Mouse (Mus musculus): ENCODE measurements around the gene 1700088E04Rik. TPM values are rescaled to one million over a fixed set of nuclear protein-coding genes. Genes with fewer than 3 reads are reported as not detected.

The 1700088E04Rik gene
- polyA plus RNA-seq, 1 experiment, result not detected

GRCm38 (mm10) chr15:79115276-79115675, 25.8 kb downstream of the 1700088E04Rik start:
- H3K4me3 ChIP-seq (replicated peaks; ENCODE audit: control insufficient read depth, low read depth, low read length), result no peak overlapping the region
- WGBS, result 25% methylated on average over 5 of the region's 5 CpGs
- TF ChIP-seq POLR2A (IDR thresholded peaks at IDR 0.05; ENCODE audit: borderline replicate concordance, control insufficient read depth, low read depth, low read length), result no peak
- TF ChIP-seq CTCF (IDR thresholded peaks at IDR 0.05; ENCODE audit: control insufficient read depth, insufficient read depth, low read length), result no peak
- H3K27ac ChIP-seq (ENCODE audit: control insufficient read depth, insufficient read depth, low read depth, low read length, poor library complexity), result no peak overlapping the region
- H3K4me1 ChIP-seq (ENCODE audit: control insufficient read depth, insufficient read depth, low read length), result no peaks in the 10 kb centered on the region

GRCm38 (mm10) chr15:79111774-79112173, 29.3 kb downstream of the 1700088E04Rik start:
- H3K4me3 ChIP-seq (replicated peaks; ENCODE audit: control insufficient read depth, low read depth, low read length), result no peak overlapping the region
- 61% methylated on average over 4 of the region's 4 CpGs for WGBS
- no peak for TF ChIP-seq CTCF (IDR thresholded peaks at IDR 0.05; ENCODE audit: control insufficient read depth, insufficient read depth, low read length)
- no peak for TF ChIP-seq POLR2A (IDR thresholded peaks at IDR 0.05; ENCODE audit: borderline replicate concordance, control insufficient read depth, low read depth, low read length)
- H3K4me1 ChIP-seq (ENCODE audit: control insufficient read depth, insufficient read depth, low read length), result no peaks in the 10 kb centered on the region
- no peak overlapping the region for H3K27ac ChIP-seq (ENCODE audit: control insufficient read depth, insufficient read depth, low read depth, low read length, poor library complexity)

DNA sequence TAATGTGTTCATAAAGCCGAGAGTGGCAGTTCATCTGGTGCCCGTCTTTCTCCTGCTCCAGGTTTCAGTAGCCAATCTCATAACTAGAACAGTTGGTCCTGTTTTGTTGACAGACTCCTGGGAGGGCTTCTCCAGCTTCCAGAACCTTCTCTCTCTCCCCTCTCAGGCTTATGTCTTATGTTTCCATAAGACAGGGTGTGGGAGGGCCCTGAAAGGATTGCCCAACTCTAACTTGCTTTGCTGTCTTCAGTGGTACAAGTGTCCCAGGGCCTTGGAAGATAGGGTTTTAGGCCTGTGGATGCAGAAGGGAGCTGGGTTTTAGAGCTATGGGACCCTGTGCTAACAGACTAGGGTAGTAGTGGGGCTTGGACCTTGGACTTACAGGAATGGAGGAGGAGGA, 30.5 kb downstream of the 1700088E04Rik start:
- TF ChIP-seq CTCF (IDR thresholded peaks at IDR 0.05; ENCODE audit: control insufficient read depth, insufficient read depth, low read length) (no peak), POLR2A (IDR thresholded peaks at IDR 0.05; ENCODE audit: borderline replicate concordance, control insufficient read depth, low read depth, low read length) (no peak)
- Histone ChIP-seq H3K4me1 (ENCODE audit: control insufficient read depth, insufficient read depth, low read length) (no peaks in the 10 kb centered on the region), H3K4me3 (replicated peaks; ENCODE audit: control insufficient read depth, low read depth, low read length) (no peak overlapping the region), H3K27ac (ENCODE audit: control insufficient read depth, insufficient read depth, low read depth, low read length, poor library complexity) (no peak overlapping the region)
- 68% methylated on average over 2 of the region's 2 CpGs for WGBS

GRCm38 (mm10) chr15:79110031-79110430, 31.0 kb downstream of the 1700088E04Rik start:
- Histone ChIP-seq H3K4me1 (ENCODE audit: control insufficient read depth, insufficient read depth, low read length) (no peaks in the 10 kb centered on the region), H3K4me3 (replicated peaks; ENCODE audit: control insufficient read depth, low read depth, low read length) (peak overlapping the region; percentile 32), H3K27ac (ENCODE audit: control insufficient read depth, insufficient read depth, low read depth, low read length, poor library complexity) (no peak overlapping the region)
- no peak for TF ChIP-seq CTCF (IDR thresholded peaks at IDR 0.05; ENCODE audit: control insufficient read depth, insufficient read depth, low read length)
- no peak for TF ChIP-seq POLR2A (IDR thresholded peaks at IDR 0.05; ENCODE audit: borderline replicate concordance, control insufficient read depth, low read depth, low read length)
- WGBS, result 16% methylated on average over 9 of the region's 9 CpGs

- whole genome bisulfite sequencing, result under 1% methylated on average over 46 of the region's 46 CpGs
- H3K4me1 ChIP-seq (ENCODE audit: control insufficient read depth, insufficient read depth, low read length), result no peaks in the 10 kb centered on the region
These were observed 31.6 kb downstream of the 1700088E04Rik start for GRCm38 (mm10) chr15:79109321-79109934.

DNA sequence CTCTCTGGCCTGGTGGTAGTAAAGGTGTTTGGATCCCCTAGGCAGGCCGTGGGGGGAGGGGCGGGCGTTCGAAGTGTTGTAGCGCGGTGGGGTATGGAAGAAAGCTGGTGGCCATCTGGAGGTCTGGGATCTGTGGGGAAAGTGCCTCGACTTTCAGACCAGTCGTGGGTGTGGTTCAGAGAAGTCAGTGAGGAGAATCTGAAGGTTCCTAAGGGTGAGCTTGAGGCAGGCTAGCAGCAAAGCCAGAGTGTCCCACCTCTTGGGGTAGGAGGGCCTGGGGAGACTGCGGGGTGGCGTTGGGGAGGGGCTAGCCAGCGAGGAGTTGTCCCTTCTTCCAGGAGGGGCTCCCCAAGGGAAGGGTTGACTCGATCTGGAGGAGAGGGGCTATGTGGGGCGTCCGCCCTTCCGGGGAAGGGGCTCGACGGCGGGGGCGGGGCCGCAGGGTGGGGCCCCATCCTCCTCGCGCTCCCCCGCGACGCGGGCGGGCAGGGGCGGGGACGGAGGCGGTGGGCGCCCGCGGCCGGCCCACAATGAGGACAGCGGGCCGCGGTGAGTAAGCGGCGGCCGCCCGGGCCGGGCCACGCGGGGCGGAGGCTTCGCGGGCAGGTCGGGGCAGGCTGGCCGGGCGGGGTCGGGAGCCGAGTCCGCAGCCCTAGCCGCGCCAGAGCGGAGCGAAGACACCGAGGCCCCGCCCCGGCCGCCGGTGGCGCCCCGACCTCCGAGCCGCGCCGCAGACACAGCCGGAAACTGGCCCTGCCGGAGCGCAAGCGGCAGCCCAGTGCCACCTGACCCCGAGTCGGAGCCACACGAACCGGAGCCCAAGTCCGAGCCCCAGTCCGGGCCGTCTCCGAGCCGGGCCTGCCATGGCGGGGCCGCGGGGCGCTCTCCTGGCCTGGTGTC, 32.4 kb downstream of the 1700088E04Rik start, which contains the start of gene Micall1:
Micall1 (plus strand) TSS at position 478 of the 900 bp plus-strand sequence.
- peak within 1 kb of the TSS; percentile 87 for H3K27ac ChIP-seq (ENCODE audit: control insufficient read depth, insufficient read depth, low read depth, low read length, poor library complexity)

More at GRCm38 (mm10) chr15:79109321-79109934, 31.6 kb downstream of the 1700088E04Rik start:
- H3K4me3 ChIP-seq (replicated peaks; ENCODE audit: control insufficient read depth, low read depth, low read length), result peak overlapping the region; percentile 78
- TF ChIP-seq CTCF (IDR thresholded peaks at IDR 0.05; ENCODE audit: control insufficient read depth, insufficient read depth, low read length) (no peak), POLR2A (IDR thresholded peaks at IDR 0.05; ENCODE audit: borderline replicate concordance, control insufficient read depth, low read depth, low read length) (no peak)
- peak overlapping the region; percentile 87 for H3K27ac ChIP-seq (ENCODE audit: control insufficient read depth, insufficient read depth, low read depth, low read length, poor library complexity)

DNA sequence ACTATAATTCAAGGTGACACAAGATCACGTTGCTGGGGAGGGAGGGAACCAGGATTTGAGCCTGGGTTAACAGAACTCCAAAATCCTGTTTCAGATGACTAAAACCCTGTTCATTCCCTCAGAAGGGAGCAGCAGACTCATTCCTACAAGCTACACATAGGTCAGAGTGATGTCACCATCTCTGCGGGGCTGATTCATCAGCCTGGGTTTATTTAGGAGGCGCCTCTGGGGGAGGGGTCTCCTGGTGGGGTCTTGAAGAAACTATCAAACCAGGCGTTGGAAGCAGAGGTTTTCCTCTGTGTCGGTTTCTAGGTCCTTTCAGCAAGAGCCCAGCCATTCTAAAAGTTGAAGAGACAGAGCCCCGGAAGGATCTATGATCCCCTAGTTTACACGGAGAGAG, 33.1 kb downstream of the 1700088E04Rik start:
- 54% methylated on average over 7 of the region's 7 CpGs for WGBS
- Histone ChIP-seq H3K4me1 (ENCODE audit: control insufficient read depth, insufficient read depth, low read length) (no peaks in the 10 kb centered on the region), H3K4me3 (replicated peaks; ENCODE audit: control insufficient read depth, low read depth, low read length) (no peak overlapping the region), H3K27ac (ENCODE audit: control insufficient read depth, insufficient read depth, low read depth, low read length, poor library complexity) (no peak overlapping the region)
- TF ChIP-seq POLR2A (IDR thresholded peaks at IDR 0.05; ENCODE audit: borderline replicate concordance, control insufficient read depth, low read depth, low read length), result no peak

More for the DNA sequence above, 32.4 kb downstream of the 1700088E04Rik start, which contains the start of gene Micall1:
- Histone ChIP-seq H3K4me1 (ENCODE audit: control insufficient read depth, insufficient read depth, low read length) (no peaks in the 10 kb centered on the region), H3K4me3 (replicated peaks; ENCODE audit: control insufficient read depth, low read depth, low read length) (peak within 1 kb of the TSS; percentile 78)
- WGBS, result under 1% methylated on average over 82 of the region's 85 CpGs
- TF ChIP-seq POLR2A (IDR thresholded peaks at IDR 0.05; ENCODE audit: borderline replicate concordance, control insufficient read depth, low read depth, low read length), result peak; percentile 48; the same call in 1 of the 2 replicates
- no peak for TF ChIP-seq CTCF (IDR thresholded peaks at IDR 0.05; ENCODE audit: control insufficient read depth, insufficient read depth, low read length)

DNA sequence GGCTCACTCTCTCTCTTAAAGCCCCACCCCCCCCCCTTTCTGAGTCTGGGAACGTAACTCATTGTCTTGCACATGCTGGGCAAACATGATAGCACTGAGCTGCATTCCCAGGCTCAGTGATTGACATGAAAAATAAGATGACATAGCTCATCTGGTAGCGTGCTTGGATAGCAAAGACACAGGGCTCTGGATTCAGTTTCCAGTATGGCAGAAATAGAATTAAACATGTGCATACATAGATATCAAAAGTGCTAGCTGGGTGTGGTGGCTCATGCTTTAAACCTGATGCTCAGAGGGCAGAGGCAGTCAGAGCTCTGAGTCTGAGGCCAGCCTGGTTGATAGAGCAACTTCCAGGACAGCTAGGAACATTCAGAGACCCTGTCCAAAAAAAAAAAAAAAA, 35.2 kb downstream of the 1700088E04Rik start:
- Histone ChIP-seq H3K4me3 (replicated peaks; ENCODE audit: control insufficient read depth, low read depth, low read length) (no peak overlapping the region), H3K4me1 (ENCODE audit: control insufficient read depth, insufficient read depth, low read length) (no peaks in the 10 kb centered on the region), H3K27ac (ENCODE audit: control insufficient read depth, insufficient read depth, low read depth, low read length, poor library complexity) (no peak overlapping the region)
- TF ChIP-seq CTCF (IDR thresholded peaks at IDR 0.05; ENCODE audit: control insufficient read depth, insufficient read depth, low read length) (no peak), POLR2A (IDR thresholded peaks at IDR 0.05; ENCODE audit: borderline replicate concordance, control insufficient read depth, low read depth, low read length) (no peak)
- WGBS, result 57% methylated on average over 2 of the region's 2 CpGs
